Mouse (Mus musculus) bone marrow, adult 2 months (tissue): Measurements from ENCODE around the gene Ncln.

Source experiments
- CTCF ChIP-seq: fragments of 200-500 bp; IDR thresholded peaks from 2 replicates; pipeline ENCODE4 v1.5.1; 2011; ENCODE audit warnings: low read length, control low read depth; ENCODE audit not compliant: control insufficient read depth, insufficient read depth
- POLR2A ChIP-seq: fragments of 200-500 bp; IDR thresholded peaks from 2 replicates; pipeline ENCODE4 v1.6.1; 2011; ENCODE audit warnings: low read depth, mild to moderate bottlenecking, control low read depth, low read length, borderline replicate concordance; ENCODE audit not compliant: control insufficient read depth

DNA sequence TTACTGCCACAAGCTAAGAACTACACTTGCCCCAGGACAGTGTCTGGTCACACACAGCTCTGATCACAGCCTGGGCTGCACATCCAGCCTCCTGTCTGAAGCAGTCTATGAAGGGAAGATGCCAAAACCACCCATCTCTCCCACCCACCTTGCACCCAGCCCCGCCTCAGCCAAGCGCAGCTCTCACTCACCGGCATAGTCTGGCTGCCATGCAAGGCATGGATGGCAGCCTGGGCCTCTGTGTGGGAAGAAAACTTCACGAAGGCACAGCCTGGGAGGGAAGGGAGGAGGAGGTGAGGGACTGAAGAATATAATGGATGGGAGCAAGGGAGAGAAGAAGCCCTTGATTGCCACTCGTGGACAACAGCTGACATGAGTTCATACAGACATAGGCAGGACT is 26.9 kb downstream of the Ncln start:
- TF ChIP-seq POLR2A, result no peak
- no peak for TF ChIP-seq CTCF
